Mouse (Mus musculus): ENCODE data around the gene Otud7b.

Gene Otud7b

GRCm38 (mm10) chr3:96104261-96105065, at the start of gene Otud7b:
TSS of gene Otud7b (plus strand) at chr3:96104527.
- peak; percentile 89 for DNase-seq

GRCm38 (mm10) chr3:96055294-96055693, 49.0 kb upstream of the Otud7b start:
- DNase-seq, result no peak

- DNase-seq, result no peak
Observed at GRCm38 (mm10) chr3:96056031-96056430, 48.3 kb upstream of the Otud7b start.

DNA sequence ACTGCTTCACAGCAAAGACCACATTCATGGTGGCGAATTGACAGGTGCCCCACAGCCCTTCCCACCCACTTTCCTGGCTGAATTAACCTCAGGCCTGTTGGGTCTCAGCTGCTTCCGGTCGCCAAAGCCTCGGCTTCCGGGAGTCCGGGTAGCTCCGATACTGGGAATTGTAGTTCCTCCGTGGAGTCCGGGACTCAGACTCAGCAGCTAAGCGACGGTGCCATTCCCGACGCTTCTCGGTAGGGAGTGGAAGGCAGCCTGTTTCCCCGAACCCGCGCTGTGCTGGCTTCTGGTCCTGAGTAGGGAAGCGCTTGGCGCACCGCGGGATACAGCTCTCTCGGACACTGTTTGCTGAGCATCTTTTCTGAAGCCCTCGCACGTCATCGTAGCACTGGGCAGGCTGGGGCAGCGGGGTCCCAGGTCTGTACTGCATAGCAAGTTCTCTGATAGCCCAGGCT, 46.6 kb upstream of the Otud7b start:
- peak; percentile 91 for DNase-seq

- peak; percentile 74 for DNase-seq
Observed at GRCm38 (mm10) chr3:96058231-96058896, 46.0 kb upstream of the Otud7b start, which contains the start of gene Vps45. TSS of gene Vps45 (minus strand) at chr3:96058466.

DNA sequence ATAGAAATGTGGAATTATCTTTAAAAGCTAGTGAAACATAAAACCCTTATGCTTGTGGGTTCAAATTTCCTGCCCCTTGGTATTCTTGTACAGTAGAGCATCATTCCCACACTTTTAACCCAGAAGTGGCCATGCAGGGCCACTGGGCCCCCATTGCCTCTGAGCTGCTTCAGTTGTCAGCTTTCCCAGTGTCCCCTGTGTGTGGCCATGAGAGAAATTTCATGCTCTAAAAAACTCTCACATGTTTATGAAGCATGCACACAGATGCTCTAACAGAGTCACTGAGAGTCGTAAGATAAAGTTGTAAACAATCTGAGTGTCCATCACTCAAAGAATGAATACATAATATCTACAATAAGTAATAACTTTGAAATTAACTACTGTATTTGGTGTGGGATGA, 44.2 kb upstream of the Otud7b start:
- no peak for DNase-seq

DNA sequence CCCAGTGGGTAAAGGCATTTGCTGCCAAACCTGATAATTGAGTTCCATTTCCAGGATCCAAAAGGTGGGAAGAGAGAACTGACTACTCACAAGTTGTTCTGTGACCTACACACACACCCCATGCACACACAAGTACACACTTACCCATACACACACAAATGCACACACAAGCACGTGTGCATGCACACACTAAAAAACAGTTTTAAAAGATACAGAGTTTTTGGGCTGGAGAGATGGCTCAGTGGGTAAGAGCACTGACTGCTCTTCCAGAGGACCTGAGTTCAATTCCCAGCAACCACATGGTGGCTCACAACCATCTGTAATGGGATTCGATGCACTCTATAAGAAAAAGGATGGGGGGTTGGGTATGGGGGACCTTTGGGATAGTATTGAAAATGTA, 41.0 kb upstream of the Otud7b start:
- DNase-seq, result no peak

DNA sequence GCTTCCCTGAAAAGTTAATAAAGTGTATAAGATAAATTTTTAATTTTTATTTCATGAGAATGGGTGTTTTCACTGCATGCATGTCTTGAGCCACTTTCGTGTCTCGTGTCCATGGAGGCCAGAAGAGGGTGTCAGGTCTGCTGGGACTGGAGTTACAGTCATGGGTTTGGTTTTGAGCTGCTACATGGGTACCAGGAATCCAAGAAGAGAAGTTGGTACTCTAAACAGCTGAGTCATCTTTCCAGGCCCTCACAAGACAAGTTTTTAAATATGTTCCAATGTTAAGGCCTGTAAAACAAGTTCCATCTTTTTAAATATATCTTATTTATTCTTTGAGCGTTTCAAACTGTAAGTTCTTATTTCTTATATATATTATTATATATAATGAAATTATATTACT, 40.1 kb upstream of the Otud7b start:
- no peak for DNase-seq

DNA sequence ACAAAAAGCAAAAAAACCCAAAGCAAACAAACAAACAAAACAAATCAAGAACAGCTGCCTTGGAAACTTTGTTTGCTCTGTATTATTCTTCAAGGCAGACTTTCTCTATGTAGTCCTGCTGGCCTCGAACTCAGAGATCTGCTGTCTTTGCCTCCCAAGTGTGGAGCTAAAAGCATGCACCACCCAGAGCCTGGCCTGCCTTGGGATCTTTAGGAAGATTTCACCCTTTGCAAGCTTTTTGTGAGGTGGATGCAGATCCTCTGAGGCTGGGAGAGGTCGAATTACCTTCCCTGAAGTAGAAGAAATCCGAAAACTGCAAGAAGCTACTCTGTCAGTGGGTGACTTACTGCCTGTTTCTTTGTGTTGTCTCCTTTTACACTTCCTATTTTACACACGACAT, 39.2 kb upstream of the Otud7b start:
- DNase-seq, result no peak

DNA sequence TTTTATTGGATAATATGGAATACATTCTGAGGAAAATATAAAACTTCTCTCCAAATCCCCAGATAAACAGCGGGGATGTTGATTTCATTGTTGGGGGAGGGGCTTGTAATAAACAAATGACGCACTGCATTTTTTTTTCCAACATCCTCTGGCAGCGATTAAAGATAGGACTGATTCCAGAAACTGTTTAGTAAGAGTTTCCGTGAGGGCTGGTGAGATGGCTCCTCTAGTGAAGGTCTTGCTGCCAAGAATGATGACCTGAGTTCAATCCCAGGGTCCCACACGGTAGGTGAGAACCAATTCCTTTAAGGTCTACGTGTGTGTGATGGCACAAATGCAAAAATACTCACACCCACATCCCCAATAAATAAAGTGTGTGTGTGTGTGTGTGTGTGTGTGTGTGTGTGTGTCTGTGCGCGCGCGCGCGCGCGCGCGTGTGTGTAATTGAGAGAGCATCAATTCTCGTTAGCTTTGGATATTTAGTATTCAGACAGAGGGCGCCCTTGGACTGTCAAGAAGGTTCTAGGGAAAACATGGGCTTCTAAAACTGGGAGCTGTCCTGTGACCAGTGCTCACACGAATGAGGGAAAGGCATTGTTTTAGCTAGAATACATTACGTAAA, 38.5 kb upstream of the Otud7b start:
- peak; percentile 47 for DNase-seq

GRCm38 (mm10) chr3:96066741-96067140, 37.6 kb upstream of the Otud7b start:
- DNase-seq, result no peak

DNA sequence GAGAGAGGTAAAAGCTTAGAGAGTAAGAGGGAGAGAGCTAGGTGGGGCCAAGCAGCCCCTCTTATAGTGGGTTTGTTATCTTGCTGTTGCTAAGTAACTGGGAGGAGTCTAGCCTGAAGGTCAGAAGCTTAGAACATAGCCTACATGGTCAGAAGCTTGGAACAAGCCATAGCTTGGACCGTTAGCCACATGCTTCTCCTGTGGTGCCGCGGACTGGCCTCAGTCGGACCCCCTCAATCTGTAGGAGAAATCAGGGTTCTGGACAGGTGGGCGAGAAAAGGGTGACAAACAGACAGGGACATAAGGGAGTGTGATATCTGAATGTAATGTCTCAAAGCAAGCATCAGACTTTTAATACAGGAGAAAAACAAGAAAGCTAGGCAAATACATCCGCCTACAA, 35.3 kb upstream of the Otud7b start:
- DNase-seq, result no peak

DNA sequence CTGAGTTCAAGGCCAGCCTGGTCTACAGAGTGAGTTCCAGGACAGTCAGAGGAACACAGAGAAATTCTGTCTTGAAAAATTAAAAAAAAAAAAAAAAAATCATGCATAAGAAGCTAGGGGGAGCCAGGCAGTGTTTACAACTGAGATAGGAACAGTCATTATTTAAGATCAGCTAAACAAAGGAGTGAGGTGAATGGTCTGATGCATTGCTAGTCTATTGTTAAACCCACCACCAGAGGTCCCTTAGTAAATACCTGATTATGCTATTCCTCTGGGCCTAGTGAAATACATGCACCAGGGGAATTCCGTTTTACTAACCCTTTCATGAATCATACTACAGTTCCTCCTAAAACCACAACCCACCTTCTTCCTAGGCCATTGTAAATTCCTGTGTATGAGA, 34.8 kb upstream of the Otud7b start:
- DNase-seq, result no peak

DNA sequence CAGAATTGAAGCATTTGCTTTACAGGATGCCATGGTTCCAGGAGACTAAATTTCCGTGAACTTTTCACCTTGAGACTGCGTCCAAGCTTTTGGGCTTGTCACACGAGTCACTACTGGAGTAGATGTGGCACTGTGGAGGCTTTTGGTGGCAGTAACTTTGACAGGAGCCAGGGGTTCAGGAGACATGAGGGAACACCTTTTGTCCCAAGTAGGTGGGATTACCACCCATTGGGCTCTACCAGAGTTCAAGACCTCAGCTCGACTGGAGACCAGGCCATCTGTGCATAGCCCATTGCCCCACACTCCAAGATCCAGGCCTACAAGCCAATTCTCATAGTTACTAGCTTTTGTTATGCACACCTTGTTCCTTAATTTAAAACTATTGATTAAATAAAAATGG, 34.1 kb upstream of the Otud7b start:
- DNase-seq, result no peak

GRCm38 (mm10) chr3:96072921-96073486, 31.3 kb upstream of the Otud7b start:
- no peak for DNase-seq

GRCm38 (mm10) chr3:96078066-96078465, 26.3 kb upstream of the Otud7b start:
- no peak for DNase-seq

GRCm38 (mm10) chr3:96078711-96079110, 25.6 kb upstream of the Otud7b start:
- no peak for DNase-seq

- peak; percentile 36 for DNase-seq
Observed at GRCm38 (mm10) chr3:96081006-96081405, 23.3 kb upstream of the Otud7b start.

DNA sequence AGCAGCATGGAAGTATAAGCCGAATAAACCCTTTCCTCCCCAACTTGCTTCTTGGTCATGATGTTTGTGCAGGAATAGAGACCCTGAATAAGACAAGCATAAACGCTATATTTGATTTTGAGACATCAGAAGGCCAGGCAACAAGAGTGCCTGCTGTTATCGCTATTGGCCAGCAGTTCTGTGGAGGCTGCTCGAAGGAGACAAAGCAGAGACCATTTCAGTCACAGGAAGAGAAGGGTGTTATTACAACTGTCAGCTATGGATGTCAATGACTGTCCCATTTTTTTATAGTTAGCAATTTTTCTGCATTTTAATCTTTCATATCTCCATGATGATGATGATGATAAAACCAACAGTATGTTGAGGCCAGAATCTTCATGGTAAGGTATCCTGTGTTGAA, 22.7 kb upstream of the Otud7b start:
- no peak for DNase-seq

GRCm38 (mm10) chr3:96082100-96082499, 22.2 kb upstream of the Otud7b start:
- no peak for DNase-seq

- DNase-seq, result no peak
Observed at GRCm38 (mm10) chr3:96082714-96083508, 21.4 kb upstream of the Otud7b start.

DNA sequence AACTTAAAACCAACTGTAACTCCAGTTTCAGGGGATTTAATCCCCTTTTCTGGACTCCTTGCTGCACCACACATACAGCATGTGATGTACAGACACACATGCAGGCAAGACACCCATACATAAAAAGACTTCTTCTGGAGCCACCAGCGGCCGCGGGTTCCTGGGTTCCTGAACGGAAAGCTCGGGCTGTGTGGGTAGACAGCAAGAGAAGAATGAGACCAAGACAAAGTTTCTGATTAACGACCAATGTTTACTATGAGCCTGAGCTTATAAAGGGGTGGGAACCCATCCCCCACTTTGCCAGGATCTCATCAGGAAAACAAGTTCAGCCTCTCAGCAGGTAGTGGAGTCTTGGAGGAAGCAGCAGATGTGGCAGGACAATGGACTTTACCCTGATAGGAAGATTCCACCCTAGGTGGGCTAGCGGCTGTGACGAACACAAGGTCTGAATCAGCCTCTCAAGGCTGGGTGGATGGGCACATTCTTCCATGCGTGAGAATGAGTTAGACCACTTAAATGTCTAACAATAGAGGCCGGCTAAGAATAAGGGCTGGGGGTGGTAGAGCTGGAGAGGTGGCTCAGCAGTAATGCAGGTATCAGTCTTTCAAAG, 20.1 kb upstream of the Otud7b start:
- no peak for DNase-seq

Data from kidney, adult 18-20 months (tissue).